Mouse (Mus musculus): Measurements from ENCODE around the gene Prkrip1. TPM values are rescaled to one million over a fixed set of nuclear protein-coding genes. Genes with fewer than 3 reads are reported as not detected.
A peak's percentile ranks its signal among the peaks of the same experiment; 100 is the strongest.

The Prkrip1 gene
- total and polyA plus RNA-seq, 2 experiments from 2014 or later: 8.4 to 32.7 TPM

GRCm38 (mm10) chr5:136143161-136143755, 55.5 kb downstream of the Prkrip1 start:
- 82% methylated on average over 6 of the region's 6 CpGs for WGBS
- H3K4me2 ChIP-seq (ENCODE audit: low read depth, low read length): no peak overlapping the region
- H3K9me3 ChIP-seq (replicated peaks; ENCODE audit: control insufficient read depth, low read length): no peaks in the 10 kb centered on the region
- no peak overlapping the region for H3K4me3 ChIP-seq (ENCODE audit: low read depth, low read length)
- H3K9ac ChIP-seq (replicated peaks; ENCODE audit: low read depth, low read length): no peak overlapping the region
- TF ChIP-seq CTCF (IDR thresholded peaks at IDR 0.05; ENCODE audit: low read depth): 0 out of 2 replicates have a peak, but pooled peaks have one; percentile 11
- TF ChIP-seq EP300 (IDR thresholded peaks at IDR 0.05; ENCODE audit: low read depth): no peak
- H3K27ac ChIP-seq (ENCODE audit: low read depth): no peak overlapping the region
- no peaks in the 10 kb centered on the region for H3K4me1 ChIP-seq (ENCODE audit: control insufficient read depth, insufficient read depth)
- H3K27me3 ChIP-seq (ENCODE audit: control insufficient read depth, insufficient read depth, low read length): no peaks in the 10 kb centered on the region
- no peak for ATAC-seq (ENCODE audit: insufficient read depth, low read depth)
- no peak for DNase-seq (ENCODE audit: low spot score)
- peaks cover 40% of the 10 kb centered on the region for H3K36me3 ChIP-seq (replicated peaks; ENCODE audit: control insufficient read depth, insufficient read depth, low read length)

- TF ChIP-seq EP300 (IDR thresholded peaks at IDR 0.05; ENCODE audit: low read depth): no peak
- no peak for TF ChIP-seq CTCF (IDR thresholded peaks at IDR 0.05; ENCODE audit: low read depth)
- Histone ChIP-seq H3K4me3 (ENCODE audit: low read depth, low read length) (no peak overlapping the region), H3K36me3 (replicated peaks; ENCODE audit: control insufficient read depth, insufficient read depth, low read length) (peaks cover 40% of the 10 kb centered on the region), H3K4me1 (ENCODE audit: control insufficient read depth, insufficient read depth) (no peaks in the 10 kb centered on the region), H3K27me3 (ENCODE audit: control insufficient read depth, insufficient read depth, low read length) (no peaks in the 10 kb centered on the region), H3K4me2 (ENCODE audit: low read depth, low read length) (no peak overlapping the region), H3K9me3 (replicated peaks; ENCODE audit: control insufficient read depth, low read length) (no peaks in the 10 kb centered on the region), H3K27ac (ENCODE audit: low read depth) (no peak overlapping the region), H3K9ac (replicated peaks; ENCODE audit: low read depth, low read length) (no peak overlapping the region)
- ATAC-seq (ENCODE audit: insufficient read depth, low read depth) (no peak), DNase-seq (ENCODE audit: low spot score) (no peak)
- 89% methylated on average over 5 of the region's 5 CpGs for WGBS
These were observed 56.0 kb downstream of the Prkrip1 start for GRCm38 (mm10) chr5:136142746-136143145.

- WGBS: 86% methylated on average over 10 of the region's 10 CpGs
- no peak for ATAC-seq (ENCODE audit: insufficient read depth, low read depth)
- no peaks in the 10 kb centered on the region; the same call in 1 of the 2 replicates for H3K4me1 ChIP-seq (ENCODE audit: control insufficient read depth, insufficient read depth)
- no peak for DNase-seq (ENCODE audit: low spot score)
- TF ChIP-seq CTCF (IDR thresholded peaks at IDR 0.05; ENCODE audit: low read depth): no peak
- no peak for TF ChIP-seq EP300 (IDR thresholded peaks at IDR 0.05; ENCODE audit: low read depth)
- H3K27me3 ChIP-seq (ENCODE audit: control insufficient read depth, insufficient read depth, low read length): no peaks in the 10 kb centered on the region
- no peak overlapping the region for H3K4me2 ChIP-seq (ENCODE audit: low read depth, low read length)
- H3K36me3 ChIP-seq (replicated peaks; ENCODE audit: control insufficient read depth, insufficient read depth, low read length): peaks cover 40% of the 10 kb centered on the region
- H3K4me3 ChIP-seq (ENCODE audit: low read depth, low read length): no peak overlapping the region
- no peak overlapping the region for H3K27ac ChIP-seq (ENCODE audit: low read depth)
- no peaks in the 10 kb centered on the region for H3K9me3 ChIP-seq (replicated peaks; ENCODE audit: control insufficient read depth, low read length)
- H3K9ac ChIP-seq (replicated peaks; ENCODE audit: low read depth, low read length): no peak overlapping the region
These were observed 58.7 kb downstream of the Prkrip1 start for GRCm38 (mm10) chr5:136140057-136140482.

- Histone ChIP-seq H3K27me3 (ENCODE audit: control insufficient read depth, insufficient read depth, low read length) (no peaks in the 10 kb centered on the region), H3K9ac (replicated peaks; ENCODE audit: low read depth, low read length) (no peak overlapping the region), H3K4me3 (ENCODE audit: low read depth, low read length) (no peak overlapping the region), H3K9me3 (replicated peaks; ENCODE audit: control insufficient read depth, low read length) (no peaks in the 10 kb centered on the region), H3K4me2 (ENCODE audit: low read depth, low read length) (no peak overlapping the region), H3K4me1 (ENCODE audit: control insufficient read depth, insufficient read depth) (no peaks in the 10 kb centered on the region; the same call in 1 of the 2 replicates), H3K36me3 (replicated peaks; ENCODE audit: control insufficient read depth, insufficient read depth, low read length) (peaks cover 40% of the 10 kb centered on the region), H3K27ac (ENCODE audit: low read depth) (no peak overlapping the region)
- ATAC-seq (ENCODE audit: insufficient read depth, low read depth): no peak
- DNase-seq (ENCODE audit: low spot score): no peak
- 88% methylated on average over 13 of the region's 13 CpGs for WGBS
- TF ChIP-seq EP300 (IDR thresholded peaks at IDR 0.05; ENCODE audit: low read depth): no peak
- TF ChIP-seq CTCF (IDR thresholded peaks at IDR 0.05; ENCODE audit: low read depth): no peak
These were observed 59.4 kb downstream of the Prkrip1 start for GRCm38 (mm10) chr5:136139393-136139792.

GRCm38 (mm10) chr5:136137658-136138274, 61.0 kb downstream of the Prkrip1 start:
- Histone ChIP-seq H3K27ac (ENCODE audit: low read depth) (no peak overlapping the region), H3K4me1 (ENCODE audit: control insufficient read depth, insufficient read depth) (no peaks in the 10 kb centered on the region; the same call in 1 of the 2 replicates), H3K4me3 (ENCODE audit: low read depth, low read length) (no peak overlapping the region), H3K27me3 (ENCODE audit: control insufficient read depth, insufficient read depth, low read length) (no peaks in the 10 kb centered on the region), H3K9me3 (replicated peaks; ENCODE audit: control insufficient read depth, low read length) (no peaks in the 10 kb centered on the region), H3K9ac (replicated peaks; ENCODE audit: low read depth, low read length) (no peak overlapping the region), H3K4me2 (ENCODE audit: low read depth, low read length) (no peak overlapping the region), H3K36me3 (replicated peaks; ENCODE audit: control insufficient read depth, insufficient read depth, low read length) (peaks cover 40% of the 10 kb centered on the region)
- WGBS: 73% methylated on average over 13 of the region's 13 CpGs
- TF ChIP-seq CTCF (IDR thresholded peaks at IDR 0.05; ENCODE audit: low read depth) (peak; percentile 51), EP300 (IDR thresholded peaks at IDR 0.05; ENCODE audit: low read depth) (no peak)
- ATAC-seq (ENCODE audit: insufficient read depth, low read depth) (no peak), DNase-seq (ENCODE audit: low spot score) (no peak)
